Mouse (Mus musculus) C2C12 (cell line): ENCODE results near the gene Casp8ap2.

Source experiments
- CTCF ChIP-seq: IDR thresholded peaks from one replicate; pipeline ENCODE4 v1.5.1; 2011; ENCODE audit not compliant: control insufficient read depth, insufficient read depth, insufficient read length
- FOSL1 ChIP-seq: IDR thresholded peaks from one replicate; pipeline ENCODE4 v1.8.0; 2011; ENCODE audit warnings: mild to moderate bottlenecking, low read length; ENCODE audit not compliant: poor library complexity, insufficient read depth, severe bottlenecking
- MAX ChIP-seq: IDR thresholded peaks from one replicate; pipeline ENCODE4 v1.6.1; 2011; ENCODE audit warnings: mild to moderate bottlenecking, control low read depth
- MYOG ChIP-seq: IDR thresholded peaks from one replicate; pipeline ENCODE4 v1.6.1; 2011; ENCODE audit not compliant: control insufficient read depth, insufficient read length; ENCODE audit errors: extremely low read depth
- USF1 ChIP-seq: IDR thresholded peaks from one replicate; pipeline ENCODE4 v1.6.1; 2011; ENCODE audit warnings: low read depth, mild to moderate bottlenecking, control low read depth, moderate library complexity

DNA sequence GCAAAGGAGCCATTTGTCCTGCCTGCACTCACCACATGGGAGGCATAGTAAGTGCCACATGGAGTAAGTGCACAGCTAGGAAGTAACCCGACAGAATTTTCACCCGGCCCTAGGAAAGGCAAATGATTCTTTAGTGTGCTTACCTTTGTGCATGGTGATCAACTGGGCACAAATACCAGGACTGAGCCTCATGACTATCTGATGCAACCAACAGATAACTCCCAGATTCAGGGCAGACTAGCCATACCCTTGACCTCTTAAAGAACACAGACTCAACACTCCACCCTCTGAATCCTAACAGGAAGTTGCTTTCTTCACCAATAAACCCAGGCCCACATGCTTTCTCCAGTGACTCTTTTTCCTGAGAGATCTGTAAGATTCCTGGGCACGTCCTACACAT is 43.8 kb upstream of the Casp8ap2 start:
- TF ChIP-seq CTCF (no peak), MAX (no peak), USF1 (no peak), MYOG (no peak), FOSL1 (no peak)
